Mouse (Mus musculus) adrenal gland, adult 18-20 months (tissue): ENCODE data around the gene Ap1g2. TPM values are rescaled to one million over a fixed set of nuclear protein-coding genes. Genes with fewer than 3 reads are reported as not detected.

ENCODE experiments used
- DNase-seq, 2 experiments: peaks; one replicate each; pipeline ENCODE4 v3.0.0; 2021 to 2022; ENCODE audit warnings: low spot score in 2 of 2
- total RNA-seq, 2 experiments: library from RNA; stranded (reverse); gene quantifications; 1 replicate in 1 of 2; 2 replicates in 1 of 2; pipeline ENCODE4 v1.2.3; 2021

Gene Ap1g2
- total RNA-seq, 2 experiments from 2014 or later, result 25.8 to 29.4 TPM

GRCm38 (mm10) chr14:55089199-55089947, 17.0 kb downstream of the Ap1g2 start:
- DNase-seq, result no peak

GRCm38 (mm10) chr14:55086009-55086514, 20.3 kb downstream of the Ap1g2 start:
- no peak for DNase-seq

- no peak for DNase-seq
Measured at GRCm38 (mm10) chr14:55085324-55086008, 20.9 kb downstream of the Ap1g2 start.

- no peak for DNase-seq
Measured at GRCm38 (mm10) chr14:55083481-55083880, 22.9 kb downstream of the Ap1g2 start.

- DNase-seq, result no peak
Measured at GRCm38 (mm10) chr14:55081105-55081504, 25.3 kb downstream of the Ap1g2 start.

- peak; percentile 66 to 73 for DNase-seq
Measured at GRCm38 (mm10) chr14:55079214-55079970, 27.0 kb downstream of the Ap1g2 start.

GRCm38 (mm10) chr14:55078366-55078989, 27.9 kb downstream of the Ap1g2 start:
- DNase-seq, result no peak

GRCm38 (mm10) chr14:55077481-55078365, 28.7 kb downstream of the Ap1g2 start:
- DNase-seq, result no peak

- no peak for DNase-seq
Measured at GRCm38 (mm10) chr14:55076956-55077355, 29.4 kb downstream of the Ap1g2 start.

GRCm38 (mm10) chr14:55076224-55076623, 30.2 kb downstream of the Ap1g2 start:
- DNase-seq, result no peak

GRCm38 (mm10) chr14:55074416-55074815, 32.0 kb downstream of the Ap1g2 start:
- DNase-seq, result no peak

GRCm38 (mm10) chr14:55071756-55072155, 34.6 kb downstream of the Ap1g2 start:
- DNase-seq, result no peak

GRCm38 (mm10) chr14:55066042-55066441, 40.4 kb downstream of the Ap1g2 start:
- no peak for DNase-seq

GRCm38 (mm10) chr14:55065391-55065790, 41.0 kb downstream of the Ap1g2 start:
- DNase-seq, result no peak

GRCm38 (mm10) chr14:55064481-55065370, 41.7 kb downstream of the Ap1g2 start:
- no peak for DNase-seq

GRCm38 (mm10) chr14:55063581-55064381, 42.6 kb downstream of the Ap1g2 start:
- DNase-seq, result no peak

- no peak for DNase-seq
Measured at GRCm38 (mm10) chr14:55063117-55063516, 43.3 kb downstream of the Ap1g2 start.

- DNase-seq, result no peak
Measured at GRCm38 (mm10) chr14:55062626-55063025, 43.8 kb downstream of the Ap1g2 start.
